Mouse (Mus musculus) adrenal gland, adult 8-10 months (tissue): Measurements from ENCODE around the gene Taar7b. TPM values are rescaled to one million over a fixed set of nuclear protein-coding genes. Genes with fewer than 3 reads are reported as not detected.

Experiments used
- DNase-seq: peaks from one replicate; pipeline ENCODE4 v3.0.0; 2022
- total RNA-seq, 4 experiments: library from RNA; stranded (reverse); gene quantifications; 2 replicates each; pipeline ENCODE4 v1.2.4; 2022

Gene Taar7b
- total RNA-seq, result not detected

- DNase-seq, result no peak
Measured at GRCm38 (mm10) chr10:23999639-24000038, at the start of gene Taar7b. Taar7b (plus strand) TSS chr10:23999939.

GRCm38 (mm10) chr10:23951714-23952113 is 48.0 kb upstream of the Taar7b start:
- DNase-seq, result no peak

- no peak for DNase-seq
Measured at GRCm38 (mm10) chr10:23959071-23959470, 40.7 kb upstream of the Taar7b start.

GRCm38 (mm10) chr10:23960444-23960915 is 39.3 kb upstream of the Taar7b start, which contains the start of gene Taar4:
Taar4 (plus strand) TSS chr10:23960494.
- DNase-seq, result no peak

- no peak for DNase-seq
Measured at GRCm38 (mm10) chr10:23963444-23963843, 36.3 kb upstream of the Taar7b start.

- DNase-seq, result no peak
Measured at GRCm38 (mm10) chr10:23964921-23965610, 34.7 kb upstream of the Taar7b start.

- no peak for DNase-seq
Measured at GRCm38 (mm10) chr10:23970656-23971165, 29.0 kb upstream of the Taar7b start, which contains the start of gene Taar5. Taar5 (plus strand) TSS chr10:23970706.

- DNase-seq, result no peak
Measured at GRCm38 (mm10) chr10:23971256-23971655, 28.5 kb upstream of the Taar7b start.

- no peak for DNase-seq
Measured at GRCm38 (mm10) chr10:23977958-23978357, 21.8 kb upstream of the Taar7b start.

GRCm38 (mm10) chr10:23978901-23979705 is 20.6 kb upstream of the Taar7b start:
- peak; percentile 69 for DNase-seq

GRCm38 (mm10) chr10:23985546-23985945 is 14.2 kb upstream of the Taar7b start, which contains the start of gene Taar6:
Taar6 (minus strand) TSS chr10:23985646.
- no peak for DNase-seq

- no peak for DNase-seq
Measured at GRCm38 (mm10) chr10:23986419-23986818, 13.3 kb upstream of the Taar7b start.

GRCm38 (mm10) chr10:23993381-23993780 is 6.4 kb upstream of the Taar7b start, which contains the start of gene Taar7a:
Taar7a (minus strand) TSS chr10:23993481.
- DNase-seq, result no peak

- no peak for DNase-seq
Measured at GRCm38 (mm10) chr10:24006442-24006841, 6.7 kb downstream of the Taar7b start.

GRCm38 (mm10) chr10:24007034-24007433 is 7.3 kb downstream of the Taar7b start:
- DNase-seq, result no peak

GRCm38 (mm10) chr10:24008143-24008542 is 8.4 kb downstream of the Taar7b start:
- DNase-seq, result no peak

GRCm38 (mm10) chr10:24026922-24027321 is 27.2 kb downstream of the Taar7b start, which contains the start of gene Taar7d:
Taar7d (plus strand) TSS chr10:24027222.
- DNase-seq, result no peak

- no peak for DNase-seq
Measured at GRCm38 (mm10) chr10:24031347-24031746, 31.6 kb downstream of the Taar7b start.

- no peak for DNase-seq
Measured at GRCm38 (mm10) chr10:24037314-24037713, 37.6 kb downstream of the Taar7b start, which contains the start of gene Taar7e. Taar7e (plus strand) TSS chr10:24037614.

GRCm38 (mm10) chr10:24040120-24040869 is 40.6 kb downstream of the Taar7b start:
- DNase-seq, result no peak

- no peak for DNase-seq
Measured at GRCm38 (mm10) chr10:24049210-24049609, 49.5 kb downstream of the Taar7b start, which contains the start of gene Taar7f. Taar7f (plus strand) TSS chr10:24049510.
